Mouse (Mus musculus) forebrain, embryonic 16.5 days (tissue): Measurements from ENCODE around the gene Chrd. TPM values are rescaled to one million over a fixed set of nuclear protein-coding genes. Genes with fewer than 3 reads are reported as not detected.

Experiments
- ATAC-seq: fragments of 200-750 bp; cut with Nextera tagmentation; 2 replicates; pipeline ENCODE4 v1.8.0; 2017; ENCODE audit warnings: mild to moderate bottlenecking, moderate library complexity
- H3K27ac ChIP-seq: fragments of 300-500 bp; sonication (generic); 2 replicates; pipeline ENCODE4 v1.5.1; 2014; ENCODE audit warnings: low read length, control low read depth
- H3K27me3 ChIP-seq: fragments of 300-500 bp; sonication (generic); replicated peaks from 2 replicates; pipeline ENCODE4 v1.6.1; 2014; ENCODE audit warnings: low read length; ENCODE audit not compliant: control insufficient read depth, insufficient read depth
- H3K36me3 ChIP-seq: fragments of 300-500 bp; sonication (generic); 2 replicates; pipeline ENCODE4 v1.6.1; 2014; ENCODE audit not compliant: control insufficient read depth, insufficient read depth
- H3K4me1 ChIP-seq: fragments of 300-500 bp; sonication (generic); replicated peaks from 2 replicates; pipeline ENCODE4 v1.6.1; 2014; ENCODE audit warnings: low read length; ENCODE audit not compliant: control insufficient read depth, insufficient read depth
- H3K4me2 ChIP-seq: fragments of 300-500 bp; sonication (generic); 2 replicates; pipeline ENCODE4 v1.6.1; 2014; ENCODE audit warnings: mild to moderate bottlenecking, low read length, control low read depth
- H3K4me3 ChIP-seq: fragments of 300-500 bp; sonication (generic); replicated peaks from 2 replicates; pipeline ENCODE4 v1.5.1; 2014; ENCODE audit warnings: mild to moderate bottlenecking, low read length, control low read depth
- H3K9ac ChIP-seq: fragments of 300-500 bp; sonication (generic); replicated peaks from 2 replicates; pipeline ENCODE4 v1.6.1; 2014; ENCODE audit warnings: low read depth, low read length, control low read depth
- H3K9me3 ChIP-seq: fragments of 300-500 bp; sonication (generic); 2 replicates; pipeline ENCODE4 v1.6.1; 2016; ENCODE audit warnings: low read length; ENCODE audit not compliant: control insufficient read depth
- WGBS: fragments of 180-500 bp; shearing (Covaris S2); extraction: QIAGEN DNeasy Blood & Tissue Kit; methylation state at CpG from one replicate; pipeline ENCODE4 v1.1.7; 2014; 5-methylcytosine and 5-hydroxymethylcytosine counted together
- polyA plus RNA-seq: library from polyadenylated mRNA; unstranded; fragments of >200 nt; fragmentation: Nextera tagmentation; extraction: Ambion mirVana; gene quantifications from 2 replicates; pipeline ENCODE4 v1.2.1, GENCODE M21; 2015

Gene Chrd
- polyA plus RNA-seq, 1 experiment from 2014 or later = 4.4 TPM

- Histone ChIP-seq H3K27ac (no peak overlapping the region), H3K9me3 (no peaks in the 10 kb centered on the region), H3K36me3 (no peaks in the 10 kb centered on the region), H3K4me3 (no peak overlapping the region), H3K9ac (no peak overlapping the region), H3K4me1 (peaks cover 15% of the 10 kb centered on the region), H3K27me3 (peaks cover 17% of the 10 kb centered on the region), H3K4me2 (no peak overlapping the region)
- ATAC-seq = no peak
- WGBS = 86% methylated on average over 5 of the region's 5 CpGs
Measured at GRCm38 (mm10) chr16:20736823-20737222, 3.9 kb downstream of the Chrd start.

DNA sequence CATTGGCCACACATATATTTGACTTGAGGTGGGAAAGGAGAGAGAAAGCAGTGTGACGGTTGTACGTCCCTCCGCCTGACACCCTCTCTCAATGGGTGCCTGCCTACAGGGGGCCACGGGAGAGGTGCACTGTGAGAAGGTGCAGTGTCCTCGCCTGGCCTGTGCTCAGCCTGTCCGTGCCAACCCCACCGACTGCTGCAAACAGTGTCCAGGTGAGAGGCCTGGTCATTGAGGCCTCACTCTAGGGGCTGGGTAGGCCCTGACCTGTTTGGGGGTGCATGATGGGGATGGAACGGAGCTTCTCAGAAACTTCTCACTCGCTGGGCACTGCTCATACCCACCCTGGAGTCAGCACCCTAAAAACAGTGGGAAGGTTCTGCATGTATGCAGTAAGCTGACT lies 6.9 kb downstream of the Chrd start:
- Histone ChIP-seq H3K9ac (no peak overlapping the region), H3K36me3 (no peaks in the 10 kb centered on the region), H3K27ac (no peak overlapping the region), H3K27me3 (peaks cover 7% of the 10 kb centered on the region), H3K9me3 (no peaks in the 10 kb centered on the region), H3K4me2 (no peak overlapping the region), H3K4me1 (no peaks in the 10 kb centered on the region), H3K4me3 (no peak overlapping the region)
- ATAC-seq = no peak
- WGBS = 90% methylated on average over 9 of the region's 9 CpGs

- H3K27me3 ChIP-seq = no peaks in the 10 kb centered on the region
- peak overlapping the region; percentile 18; the same call in 1 of the 2 replicates for H3K27ac ChIP-seq
- no peak overlapping the region for H3K4me2 ChIP-seq
- no peak overlapping the region for H3K9ac ChIP-seq
- no peak overlapping the region for H3K4me3 ChIP-seq
- H3K4me1 ChIP-seq = peaks cover 9% of the 10 kb centered on the region
- no peaks in the 10 kb centered on the region for H3K9me3 ChIP-seq
- peak; percentile 92 for ATAC-seq
- 35% methylated on average over 6 of the region's 6 CpGs for WGBS
- no peaks in the 10 kb centered on the region for H3K36me3 ChIP-seq
Measured at GRCm38 (mm10) chr16:20746641-20747040, 13.7 kb downstream of the Chrd start.

GRCm38 (mm10) chr16:20750518-20750917 lies 17.6 kb downstream of the Chrd start:
- no peak overlapping the region for H3K9ac ChIP-seq
- ATAC-seq = no peak
- H3K27ac ChIP-seq = no peak overlapping the region
- WGBS = 52% methylated on average over 8 of the region's 8 CpGs
- H3K4me3 ChIP-seq = no peak overlapping the region
- H3K4me2 ChIP-seq = no peak overlapping the region
- H3K36me3 ChIP-seq = no peaks in the 10 kb centered on the region
- H3K27me3 ChIP-seq = no peaks in the 10 kb centered on the region
- peaks cover 9% of the 10 kb centered on the region for H3K4me1 ChIP-seq
- no peaks in the 10 kb centered on the region for H3K9me3 ChIP-seq

- Histone ChIP-seq H3K36me3 (no peaks in the 10 kb centered on the region), H3K9me3 (no peaks in the 10 kb centered on the region), H3K4me2 (no peak overlapping the region), H3K4me3 (no peak overlapping the region), H3K27me3 (no peaks in the 10 kb centered on the region), H3K27ac (no peak overlapping the region), H3K4me1 (no peaks in the 10 kb centered on the region), H3K9ac (no peak overlapping the region)
- WGBS = 91% methylated on average over 5 of the region's 5 CpGs
- no peak for ATAC-seq
Measured at GRCm38 (mm10) chr16:20756052-20756451, 23.1 kb downstream of the Chrd start.

DNA sequence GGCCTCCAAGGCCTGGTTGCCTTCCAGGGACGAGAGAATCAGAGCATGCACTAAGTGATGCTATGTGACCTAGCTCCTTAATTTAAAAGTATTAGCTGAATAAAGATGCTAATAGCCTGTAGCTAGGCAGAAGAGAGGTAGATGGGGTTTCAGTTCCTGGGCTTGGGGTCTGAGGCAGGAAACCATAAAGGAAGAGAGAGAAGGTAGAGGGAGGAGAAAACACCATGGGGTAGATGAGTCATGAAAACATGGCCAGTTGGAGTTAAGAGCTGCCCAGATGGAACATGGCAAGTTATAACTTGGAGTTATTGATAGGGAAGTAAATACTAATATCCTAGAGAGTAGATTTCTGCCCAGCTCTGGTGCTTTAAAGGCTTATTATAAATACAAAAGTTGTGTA lies 24.5 kb downstream of the Chrd start:
- no peaks in the 10 kb centered on the region for H3K4me1 ChIP-seq
- H3K27me3 ChIP-seq = no peaks in the 10 kb centered on the region
- no peak overlapping the region for H3K27ac ChIP-seq
- no peak overlapping the region for H3K9ac ChIP-seq
- H3K4me2 ChIP-seq = no peak overlapping the region
- H3K9me3 ChIP-seq = no peaks in the 10 kb centered on the region
- no peak overlapping the region for H3K4me3 ChIP-seq
- 70% methylated on average over 1 of the region's 1 CpGs for WGBS
- H3K36me3 ChIP-seq = no peaks in the 10 kb centered on the region
- ATAC-seq = no peak

DNA sequence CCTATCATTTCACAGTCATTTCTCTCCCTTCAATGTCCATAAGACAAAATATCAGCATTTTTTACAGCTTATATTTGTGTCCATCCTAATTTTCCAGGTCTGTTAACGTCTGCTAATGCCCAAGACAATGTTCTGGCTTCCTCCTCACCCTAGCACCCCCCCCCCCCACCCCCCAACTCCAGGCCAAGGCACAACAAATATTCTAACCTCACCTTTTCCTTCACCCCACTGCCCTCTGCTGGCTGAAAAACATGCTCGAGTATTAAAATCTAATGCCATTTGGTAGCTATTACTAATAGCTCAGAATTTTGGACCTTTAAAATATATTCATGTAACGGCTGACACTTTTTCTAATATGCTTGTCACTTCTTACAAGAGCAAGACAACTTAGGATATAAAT lies 28.8 kb downstream of the Chrd start:
- Histone ChIP-seq H3K4me3 (no peak overlapping the region), H3K27ac (no peak overlapping the region), H3K9me3 (no peaks in the 10 kb centered on the region), H3K4me1 (no peaks in the 10 kb centered on the region), H3K27me3 (no peaks in the 10 kb centered on the region), H3K9ac (no peak overlapping the region), H3K36me3 (no peaks in the 10 kb centered on the region), H3K4me2 (no peak overlapping the region)
- 8% methylated on average over 3 of the region's 3 CpGs for WGBS
- no peak for ATAC-seq

DNA sequence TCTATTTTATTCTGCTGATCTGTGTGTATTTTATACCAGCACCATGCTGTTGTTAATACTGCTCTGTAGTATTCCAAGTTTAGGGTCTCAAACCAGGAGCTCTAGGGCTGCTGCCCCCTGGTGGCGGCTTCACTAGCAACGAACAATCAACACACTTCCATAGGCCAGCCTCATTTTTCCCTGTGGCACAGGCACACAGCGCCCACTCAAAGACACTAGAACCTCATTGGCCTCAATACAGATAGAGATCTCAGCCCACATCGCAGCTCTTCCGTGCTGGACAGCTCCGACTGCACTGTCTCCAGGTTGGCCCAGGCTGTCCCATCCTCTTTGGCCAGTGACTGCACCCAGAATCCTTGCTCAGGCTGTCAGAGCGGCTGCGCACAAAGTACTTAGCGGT lies 32.3 kb downstream of the Chrd start:
- no peak overlapping the region for H3K9ac ChIP-seq
- no peaks in the 10 kb centered on the region for H3K36me3 ChIP-seq
- no peak overlapping the region for H3K27ac ChIP-seq
- H3K4me1 ChIP-seq = no peaks in the 10 kb centered on the region
- no peak for ATAC-seq
- no peak overlapping the region for H3K4me3 ChIP-seq
- no peaks in the 10 kb centered on the region for H3K27me3 ChIP-seq
- no peaks in the 10 kb centered on the region for H3K9me3 ChIP-seq
- no peak overlapping the region for H3K4me2 ChIP-seq
- WGBS = 46% methylated on average over 9 of the region's 9 CpGs

- 78% methylated on average over 5 of the region's 5 CpGs for WGBS
- ATAC-seq = no peak
- H3K4me1 ChIP-seq = no peaks in the 10 kb centered on the region
- no peak overlapping the region for H3K9ac ChIP-seq
- H3K4me3 ChIP-seq = no peak overlapping the region
- no peaks in the 10 kb centered on the region for H3K36me3 ChIP-seq
- H3K27ac ChIP-seq = no peak overlapping the region
- H3K9me3 ChIP-seq = no peaks in the 10 kb centered on the region
- no peaks in the 10 kb centered on the region for H3K27me3 ChIP-seq
- H3K4me2 ChIP-seq = no peak overlapping the region
Measured at GRCm38 (mm10) chr16:20775021-20775420, 42.1 kb downstream of the Chrd start.

DNA sequence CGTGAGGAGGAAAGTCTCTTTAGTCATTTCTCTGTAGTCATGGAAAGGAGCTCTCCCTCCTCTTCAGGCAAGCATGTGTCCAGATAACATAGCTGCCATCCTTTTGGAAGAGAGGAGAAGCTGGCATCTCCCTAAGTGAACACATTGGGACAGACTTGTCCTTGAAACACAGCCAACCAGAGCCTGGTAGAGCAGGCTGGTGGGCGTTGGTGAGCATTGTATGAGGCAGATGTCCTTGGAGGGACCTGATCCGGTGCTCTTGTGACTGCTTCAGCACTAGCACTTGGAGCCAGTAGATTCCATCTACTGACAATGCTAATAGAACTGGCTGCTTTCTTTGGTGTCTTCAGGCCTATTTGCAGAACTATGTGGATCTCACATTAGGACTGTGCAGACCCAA lies 46.9 kb downstream of the Chrd start:
- Histone ChIP-seq H3K27me3 (no peaks in the 10 kb centered on the region), H3K4me1 (no peaks in the 10 kb centered on the region), H3K4me3 (no peak overlapping the region), H3K9ac (no peak overlapping the region), H3K4me2 (no peak overlapping the region), H3K27ac (no peak overlapping the region), H3K36me3 (no peaks in the 10 kb centered on the region), H3K9me3 (no peaks in the 10 kb centered on the region)
- no peak for ATAC-seq
- 78% methylated on average over 3 of the region's 3 CpGs for WGBS
